Mouse (Mus musculus) Muller cell, postnatal 12 days (primary cell): ENCODE measurements around the gene Skint4.

Experiments used
- DNase-seq: peaks from one replicate; pipeline ENCODE4 v3.0.0-alpha.2; 2015; ENCODE audit errors: inconsistent ontology term

Gene Skint4

DNA sequence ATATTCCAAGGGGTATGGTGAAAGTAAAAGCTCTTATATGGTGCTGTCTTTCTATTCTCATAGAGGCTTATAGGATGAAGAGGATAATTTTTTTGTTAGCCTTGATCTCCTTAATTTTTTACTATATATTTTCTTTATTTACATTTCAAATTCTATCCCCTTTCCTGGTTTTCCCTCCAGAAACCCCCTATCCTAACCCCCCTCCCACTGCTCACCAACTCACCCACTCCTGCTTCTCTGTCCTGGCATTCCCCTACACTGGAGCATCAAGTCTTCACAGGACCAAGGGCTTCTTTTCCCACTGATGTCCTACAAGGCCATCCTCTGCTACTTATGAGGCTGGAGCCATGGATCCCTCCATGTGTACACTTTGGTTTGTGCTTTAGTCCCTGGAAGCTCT lies at the start of gene Skint4:
TSS of gene Skint4 (plus strand) at position 301 of the 400 bp plus-strand sequence.
- DNase-seq: no peak
